Mouse (Mus musculus): ENCODE measurements around the gene Tbx3. TPM values are rescaled to one million over a fixed set of nuclear protein-coding genes. Genes with fewer than 3 reads are reported as not detected.

Gene Tbx3
- polyA plus RNA-seq, 1 experiment from 2014 or later, result 0.88 TPM

GRCm38 (mm10) chr5:119732978-119733377 is 62.5 kb downstream of the Tbx3 start:
- ATAC-seq (ENCODE audit: low read depth), result no peak
- no peak overlapping the region for H3K4me3 ChIP-seq (ENCODE audit: low read depth, low read length)
- H3K36me3 ChIP-seq (ENCODE audit: control insufficient read depth, insufficient read depth, low read length), result no peaks in the 10 kb centered on the region
- no peaks in the 10 kb centered on the region for H3K4me1 ChIP-seq (ENCODE audit: control insufficient read depth, insufficient read depth, low read length)
- H3K27me3 ChIP-seq (ENCODE audit: control insufficient read depth, insufficient read depth, low read length), result no peaks in the 10 kb centered on the region
- H3K9ac ChIP-seq (replicated peaks; ENCODE audit: low read depth, low read length), result no peak overlapping the region
- 67% methylated on average over 7 of the region's 7 CpGs for WGBS
- H3K9me3 ChIP-seq (ENCODE audit: control insufficient read depth, low read length), result no peaks in the 10 kb centered on the region
- H3K4me2 ChIP-seq (ENCODE audit: low read depth, low read length), result no peak overlapping the region
- no peak overlapping the region for H3K27ac ChIP-seq (ENCODE audit: low read depth, low read length)

Other genes starting within 250 kb of the Tbx3 start
- gene Tbx5, start 162.0 kb downstream of the Tbx3 start, polyA plus RNA-seq (2014; fragmentation: Nextera tagmentation; extraction: Ambion mirVana), result 0.05 and 0.06 TPM in 2 replicates

Data from neural tube, embryonic 14.5 days (tissue).